Mouse (Mus musculus) G1E (cell line): ENCODE data around the gene Nle1.

Source experiments
- CTCF ChIP-seq: IDR thresholded peaks from 2 replicates; pipeline ENCODE4 v1.5.1; 2012; ENCODE audit warnings: low read depth, low read length, inconsistent platforms, mixed read lengths
- GATA1 ChIP-seq: IDR thresholded peaks from 2 replicates; pipeline ENCODE4 v1.6.1; 2012; ENCODE audit warnings: borderline replicate concordance, low read length, inconsistent platforms, mixed read lengths
- GATA2 ChIP-seq: IDR thresholded peaks from 2 replicates; pipeline ENCODE4 v1.6.1; 2012; ENCODE audit warnings: low read depth, low read length, inconsistent platforms, borderline replicate concordance
- POLR2AphosphoS5 ChIP-seq: IDR thresholded peaks from 2 replicates; pipeline ENCODE4 v1.6.1; 2012; ENCODE audit warnings: low read depth, low read length, inconsistent platforms; ENCODE audit not compliant: insufficient replicate concordance
- TAL1 ChIP-seq: conservative IDR thresholded peaks from 2 replicates; pipeline ENCODE4 v1.6.1; 2012; ENCODE audit warnings: low read depth, low read length, inconsistent platforms, mixed read lengths

GRCm38 (mm10) chr11:82856032-82856431 lies 52.2 kb downstream of the Nle1 start:
- TF ChIP-seq CTCF = no peak
- TF ChIP-seq POLR2AphosphoS5 = no peak
- no peak for TF ChIP-seq TAL1
- no peak for TF ChIP-seq GATA1
- TF ChIP-seq GATA2 = no peak
